Mouse (Mus musculus): ENCODE measurements around the gene Cd300lb. TPM values are rescaled to one million over a fixed set of nuclear protein-coding genes. Genes with fewer than 3 reads are reported as not detected.

Gene Cd300lb
- total and polyA plus RNA-seq, 3 experiments: not detected

DNA sequence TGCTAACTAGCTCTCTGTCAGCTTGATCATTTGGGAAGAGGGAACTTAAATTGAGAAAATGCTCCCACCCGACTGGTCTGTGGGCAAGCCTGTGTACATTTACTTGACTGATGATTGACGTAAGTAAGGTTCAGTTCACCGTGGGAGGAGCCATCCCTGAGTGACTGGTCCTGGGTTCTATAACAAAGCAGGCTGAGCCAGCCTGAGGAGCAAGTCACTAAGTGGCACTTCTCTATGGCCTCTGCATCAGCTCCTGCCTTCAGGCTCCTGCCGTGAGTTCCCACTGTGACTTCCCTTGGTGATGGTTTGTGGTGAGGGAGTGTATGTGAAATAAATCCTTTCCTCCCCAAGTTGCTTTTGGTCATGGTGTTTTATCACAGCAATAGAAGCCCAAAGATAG is 26.1 kb downstream of the Cd300lb start:
- H3K79me2 ChIP-seq (replicated peaks; ENCODE audit: control insufficient read depth, extremely low read depth, insufficient read depth, poor library complexity, severe bottlenecking): no peaks in the 10 kb centered on the region
- H3K36me3 ChIP-seq (replicated peaks in 1 of 2; ENCODE audit: control insufficient read depth in 1 of 2, insufficient read depth in 1 of 2, low read length in 1 of 2): no peaks in the 10 kb centered on the region
- H3K27ac ChIP-seq (ENCODE audit: insufficient read depth, low read depth): no peak overlapping the region
- no peaks in the 10 kb centered on the region for H3K9me3 ChIP-seq (replicated peaks; ENCODE audit: low read length)
- in situ Hi-C loops (cut with MboI; ENCODE audit: low pct_ligation_motif_present, low pct_unique_long_range_greater_than_20kb, low sequenced_read_pairs): no loop called here
- peaks cover 2% of the 10 kb centered on the region for H3K27me3 ChIP-seq (replicated peaks)
- H3K4me3 ChIP-seq (replicated peaks in 1 of 3; ENCODE audit: low read depth in 2 of 3, low read length in 2 of 3, poor library complexity in 1 of 3): no peak overlapping the region
- dilution Hi-C loops (cut with MboI; ENCODE audit: extremely low pct_ligation_motif_present, extremely low pct_unique_long_range_greater_than_20kb, low sequenced_read_pairs): no loop called here
- DNase-seq (ENCODE audit: extremely low read depth): no peak
- H3K4me2 ChIP-seq (ENCODE audit: insufficient read depth, low read depth, poor library complexity, severe bottlenecking): no peak overlapping the region
- no peak for TF ChIP-seq RAD21 (IDR thresholded peaks at IDR 0.05; ENCODE audit: low read depth, low read length)
- no peak for TF ChIP-seq NELFE (IDR thresholded peaks at IDR 0.05; ENCODE audit: low read depth, low read length)
- TF ChIP-seq MAX (IDR thresholded peaks at IDR 0.05; ENCODE audit: low read length): no peak
- TF ChIP-seq TBP (conservative IDR thresholded peaks at IDR 0.05; ENCODE audit: low read depth, low read length): no peak
- TF ChIP-seq CHD2 (IDR thresholded peaks at IDR 0.05; ENCODE audit: low read length): no peak
- TF ChIP-seq CTCF (conservative IDR thresholded peaks at IDR 0.05 in 1 of 2, IDR thresholded peaks at IDR 0.05 in 1 of 2; ENCODE audit: low read depth in 2 of 2, low read length in 2 of 2): no peak
- TF ChIP-seq ETS1 (conservative IDR thresholded peaks at IDR 0.05; ENCODE audit: low read depth, low read length): no peak
- TF ChIP-seq SIN3A (IDR thresholded peaks at IDR 0.05; ENCODE audit: low read length): no peak
- TF ChIP-seq MXI1 (IDR thresholded peaks at IDR 0.05; ENCODE audit: low read depth, low read length): no peak
- TF ChIP-seq MYC (IDR thresholded peaks at IDR 0.05; ENCODE audit: low read depth, low read length): no peak
- TF ChIP-seq TCF12 (IDR thresholded peaks at IDR 0.05; ENCODE audit: low read depth, low read length): no peak
- TF ChIP-seq PAX5 (IDR thresholded peaks at IDR 0.05; ENCODE audit: low read length): no peak
- no peak for TF ChIP-seq KAT2A (IDR thresholded peaks at IDR 0.05; ENCODE audit: insufficient replicate concordance, low read length)
- no peak for TF ChIP-seq HCFC1 (IDR thresholded peaks at IDR 0.05; ENCODE audit: low read depth, low read length)
- TF ChIP-seq ZMIZ1 (IDR thresholded peaks at IDR 0.05; ENCODE audit: low read depth, low read length): no peak
- TF ChIP-seq ZKSCAN1 (IDR thresholded peaks at IDR 0.05; ENCODE audit: borderline replicate concordance, low read depth, low read length): no peak
- H3K4me1 ChIP-seq (ENCODE audit: control insufficient read depth in 1 of 2, insufficient read depth in 2 of 2): peaks cover 0 to 4% of the 10 kb centered on the region in 2 experiments; a peak in 2 of 4 replicates
- no peak overlapping the region for H3K9ac ChIP-seq (ENCODE audit: insufficient read depth, low read depth)

DNA sequence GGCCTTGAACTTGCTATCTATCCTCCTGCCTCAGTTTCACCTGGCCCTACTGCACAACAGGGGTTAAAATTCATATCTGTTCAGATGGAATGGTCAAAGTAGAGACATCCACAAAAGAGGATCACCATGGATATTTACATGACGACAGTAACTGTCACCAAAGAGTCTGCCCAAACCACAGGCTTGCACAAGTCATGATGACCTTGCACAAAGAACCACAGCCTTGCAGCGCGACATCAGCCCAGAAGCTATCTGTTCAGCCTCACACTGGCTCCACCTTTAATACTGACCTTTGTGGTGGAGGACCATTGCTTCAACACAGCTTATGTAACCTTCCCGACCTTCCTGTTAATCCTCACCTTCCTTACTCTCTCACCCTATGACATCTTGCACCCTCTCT is 26.6 kb downstream of the Cd300lb start:
- no peaks in the 10 kb centered on the region for H3K9me3 ChIP-seq (replicated peaks; ENCODE audit: low read length)
- in situ Hi-C loops (cut with MboI; ENCODE audit: low pct_ligation_motif_present, low pct_unique_long_range_greater_than_20kb, low sequenced_read_pairs): no loop called here
- H3K4me1 ChIP-seq (ENCODE audit: control insufficient read depth in 1 of 2, insufficient read depth in 2 of 2): peaks cover 0 to 4% of the 10 kb centered on the region in 2 experiments; a peak in 1 of 4 replicates
- TF ChIP-seq CHD1 (IDR thresholded peaks at IDR 0.05; ENCODE audit: low read depth, low read length) (no peak), BHLHE40 (IDR thresholded peaks at IDR 0.05; ENCODE audit: low read depth, low read length) (no peak), USF1 (IDR thresholded peaks at IDR 0.05; ENCODE audit: low read depth, low read length) (no peak), SIN3A (IDR thresholded peaks at IDR 0.05; ENCODE audit: low read length) (no peak), MYC (IDR thresholded peaks at IDR 0.05; ENCODE audit: low read depth, low read length) (no peak), TBP (conservative IDR thresholded peaks at IDR 0.05; ENCODE audit: low read depth, low read length) (no peak), MXI1 (IDR thresholded peaks at IDR 0.05; ENCODE audit: low read depth, low read length) (no peak), NRF1 (IDR thresholded peaks at IDR 0.05; ENCODE audit: low read depth, low read length) (no peak), CHD2 (IDR thresholded peaks at IDR 0.05; ENCODE audit: low read length) (no peak), JUND (conservative IDR thresholded peaks at IDR 0.05; ENCODE audit: low read depth, low read length) (no peak), ZKSCAN1 (IDR thresholded peaks at IDR 0.05; ENCODE audit: borderline replicate concordance, low read depth, low read length) (no peak), POLR2A (IDR thresholded peaks at IDR 0.05; ENCODE audit: low read depth, low read length) (no peak)
- H3K9ac ChIP-seq (ENCODE audit: insufficient read depth, low read depth): no peak overlapping the region
- H3K27ac ChIP-seq (ENCODE audit: insufficient read depth, low read depth): no peak overlapping the region
- H3K27me3 ChIP-seq (replicated peaks): peaks cover 2% of the 10 kb centered on the region
- H3K79me2 ChIP-seq (replicated peaks; ENCODE audit: control insufficient read depth, extremely low read depth, insufficient read depth, poor library complexity, severe bottlenecking): no peaks in the 10 kb centered on the region
- no peak overlapping the region for H3K4me2 ChIP-seq (ENCODE audit: insufficient read depth, low read depth, poor library complexity, severe bottlenecking)
- dilution Hi-C loops (cut with MboI; ENCODE audit: extremely low pct_ligation_motif_present, extremely low pct_unique_long_range_greater_than_20kb, low sequenced_read_pairs): no loop called here
- H3K36me3 ChIP-seq (replicated peaks in 1 of 2; ENCODE audit: control insufficient read depth in 1 of 2, insufficient read depth in 1 of 2, low read length in 1 of 2): no peaks in the 10 kb centered on the region
- DNase-seq (ENCODE audit: extremely low read depth): no peak
- no peak overlapping the region for H3K4me3 ChIP-seq (replicated peaks in 1 of 3; ENCODE audit: low read depth in 2 of 3, low read length in 2 of 3, poor library complexity in 1 of 3)

Data from CH12.LX (cell line).